Mouse (Mus musculus): ENCODE measurements around the gene Mip. TPM values are rescaled to one million over a fixed set of nuclear protein-coding genes. Genes with fewer than 3 reads are reported as not detected.
"Not testable (repeated sequence)": the region's sequence is repeated elsewhere in the genome, so short reads cannot be mapped to it uniquely, and the experiment has no call there.

The Mip gene
- polyA plus RNA-seq, 1 experiment from 2014 or later: not detected

- no peak overlapping the region for H3K9ac ChIP-seq (replicated peaks; ENCODE audit: low read depth, low read length)
- no peak for ATAC-seq (ENCODE audit: low read depth)
- peaks cover 12% of the 10 kb centered on the region for H3K27me3 ChIP-seq (ENCODE audit: control insufficient read depth, insufficient read depth, low read length)
- H3K36me3 ChIP-seq (ENCODE audit: control insufficient read depth, insufficient read depth, low read length): no peaks in the 10 kb centered on the region
- H3K4me3 ChIP-seq (ENCODE audit: low read depth, low read length): no peak overlapping the region
- no peak overlapping the region for H3K4me2 ChIP-seq (ENCODE audit: low read depth, low read length)
- 0 out of 2 replicates have a peak, but pooled peaks cover 4% of the 10 kb centered on the region for H3K4me1 ChIP-seq (ENCODE audit: control insufficient read depth, insufficient read depth, low read length)
- no peak overlapping the region for H3K27ac ChIP-seq (ENCODE audit: low read depth, low read length)
- 88% methylated on average over 2 of the region's 2 CpGs for WGBS
- H3K9me3 ChIP-seq (ENCODE audit: control insufficient read depth, low read length): no peaks in the 10 kb centered on the region
These were observed 34.2 kb upstream of the Mip start for GRCm38 (mm10) chr10:128191472-128191871.

DNA sequence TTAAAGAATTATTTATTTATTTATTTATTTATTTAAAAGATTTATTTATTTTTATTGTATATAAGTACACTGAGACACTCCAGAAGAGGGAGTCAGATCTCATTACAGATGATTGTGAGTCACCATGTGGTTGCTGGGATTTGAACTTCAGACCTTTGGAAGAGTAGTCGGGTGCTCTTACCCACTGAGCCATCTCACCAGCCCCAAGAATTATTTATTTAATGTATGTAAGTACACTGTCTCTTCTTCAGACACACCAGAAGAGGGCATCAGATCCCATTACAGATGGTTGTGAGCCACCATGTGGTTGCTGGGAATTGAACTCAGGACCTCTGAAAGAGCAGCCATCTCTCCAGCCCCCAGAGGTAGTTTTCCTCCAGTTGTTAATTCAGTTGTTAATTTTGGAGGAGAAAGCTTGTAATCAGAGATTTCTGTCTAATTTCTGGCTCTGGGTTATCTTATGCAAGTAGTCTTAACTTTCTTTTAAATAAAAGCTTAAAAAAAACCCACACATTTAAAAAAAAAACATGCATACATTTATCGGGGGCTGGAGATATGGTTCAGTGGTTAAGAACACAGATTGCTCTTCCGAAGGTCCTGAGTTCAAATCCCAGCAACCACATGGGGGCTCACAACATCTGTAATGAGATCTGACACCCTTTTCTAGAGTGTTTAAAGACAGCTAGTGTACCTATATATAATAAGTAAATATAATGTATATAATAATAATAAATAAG is 33.4 kb upstream of the Mip start:
- H3K4me3 ChIP-seq (ENCODE audit: low read depth, low read length): not testable (repeated sequence)

DNA sequence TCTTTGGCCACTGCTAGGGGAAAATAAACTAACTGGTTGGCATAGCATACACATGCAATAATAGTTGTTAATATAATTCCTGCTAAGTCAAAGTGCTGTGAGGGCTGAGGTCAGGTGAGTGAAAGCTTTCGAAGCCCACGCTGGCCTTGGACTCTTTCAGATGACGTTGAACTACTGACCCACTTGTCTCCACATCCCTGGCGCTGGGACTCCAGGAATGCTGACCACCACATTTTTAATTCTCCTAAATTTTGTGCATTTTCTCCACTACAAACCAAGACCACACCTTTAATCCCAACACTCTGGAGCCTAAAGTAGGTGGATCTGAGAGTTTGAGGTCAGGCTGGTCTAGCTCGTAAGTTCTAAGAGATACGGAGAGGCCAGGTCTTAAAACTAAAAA is 32.5 kb upstream of the Mip start:
- H3K4me1 ChIP-seq (ENCODE audit: control insufficient read depth, insufficient read depth, low read length): 0 out of 2 replicates have a peak, but pooled peaks cover 4% of the 10 kb centered on the region
- H3K36me3 ChIP-seq (ENCODE audit: control insufficient read depth, insufficient read depth, low read length): no peaks in the 10 kb centered on the region
- no peaks in the 10 kb centered on the region for H3K9me3 ChIP-seq (ENCODE audit: control insufficient read depth, low read length)
- no peak for ATAC-seq (ENCODE audit: low read depth)
- no peak overlapping the region for H3K9ac ChIP-seq (replicated peaks; ENCODE audit: low read depth, low read length)
- H3K27me3 ChIP-seq (ENCODE audit: control insufficient read depth, insufficient read depth, low read length): peaks cover 12% of the 10 kb centered on the region
- no peak overlapping the region for H3K4me2 ChIP-seq (ENCODE audit: low read depth, low read length)
- no peak overlapping the region for H3K4me3 ChIP-seq (ENCODE audit: low read depth, low read length)
- 95% methylated on average over 6 of the region's 6 CpGs for WGBS
- H3K27ac ChIP-seq (ENCODE audit: low read depth, low read length): no peak overlapping the region

More for the DNA sequence above, 33.4 kb upstream of the Mip start:
- 93% methylated on average over 3 of the region's 3 CpGs for WGBS
- not testable (repeated sequence) for H3K4me1 ChIP-seq (ENCODE audit: control insufficient read depth, insufficient read depth, low read length); H3K4me2 ChIP-seq (ENCODE audit: low read depth, low read length); H3K9me3 ChIP-seq (ENCODE audit: control insufficient read depth, low read length); ATAC-seq (ENCODE audit: low read depth); H3K27ac ChIP-seq (ENCODE audit: low read depth, low read length); H3K36me3 ChIP-seq (ENCODE audit: control insufficient read depth, insufficient read depth, low read length); H3K9ac ChIP-seq (replicated peaks; ENCODE audit: low read depth, low read length)
- peaks cover 12% of the 10 kb centered on the region for H3K27me3 ChIP-seq (ENCODE audit: control insufficient read depth, insufficient read depth, low read length)

- H3K4me1 ChIP-seq (ENCODE audit: control insufficient read depth, insufficient read depth, low read length): 0 out of 2 replicates have a peak, but pooled peaks cover 4% of the 10 kb centered on the region
- H3K4me2 ChIP-seq (ENCODE audit: low read depth, low read length): peak within 1 kb of the TSS; percentile 96
- ATAC-seq (ENCODE audit: low read depth): peak; percentile 96
- no peaks in the 10 kb centered on the region for H3K9me3 ChIP-seq (ENCODE audit: control insufficient read depth, low read length)
- H3K27me3 ChIP-seq (ENCODE audit: control insufficient read depth, insufficient read depth, low read length): peaks cover 12% of the 10 kb centered on the region
- under 1% methylated on average over 42 of the region's 46 CpGs for WGBS
- no peaks in the 10 kb centered on the region for H3K36me3 ChIP-seq (ENCODE audit: control insufficient read depth, insufficient read depth, low read length)
- peak within 1 kb of the TSS; percentile 28; the same call in 1 of the 2 replicates for H3K27ac ChIP-seq (ENCODE audit: low read depth, low read length)
- H3K4me3 ChIP-seq (ENCODE audit: low read depth, low read length): peak within 1 kb of the TSS; percentile 67
- H3K9ac ChIP-seq (replicated peaks; ENCODE audit: low read depth, low read length): peak within 1 kb of the TSS; percentile 76
These were observed 31.6 kb upstream of the Mip start, which contains the start of gene Gls2 for GRCm38 (mm10) chr10:128194024-128194550. TSS of gene Gls2 (plus strand) at chr10:128194457.

DNA sequence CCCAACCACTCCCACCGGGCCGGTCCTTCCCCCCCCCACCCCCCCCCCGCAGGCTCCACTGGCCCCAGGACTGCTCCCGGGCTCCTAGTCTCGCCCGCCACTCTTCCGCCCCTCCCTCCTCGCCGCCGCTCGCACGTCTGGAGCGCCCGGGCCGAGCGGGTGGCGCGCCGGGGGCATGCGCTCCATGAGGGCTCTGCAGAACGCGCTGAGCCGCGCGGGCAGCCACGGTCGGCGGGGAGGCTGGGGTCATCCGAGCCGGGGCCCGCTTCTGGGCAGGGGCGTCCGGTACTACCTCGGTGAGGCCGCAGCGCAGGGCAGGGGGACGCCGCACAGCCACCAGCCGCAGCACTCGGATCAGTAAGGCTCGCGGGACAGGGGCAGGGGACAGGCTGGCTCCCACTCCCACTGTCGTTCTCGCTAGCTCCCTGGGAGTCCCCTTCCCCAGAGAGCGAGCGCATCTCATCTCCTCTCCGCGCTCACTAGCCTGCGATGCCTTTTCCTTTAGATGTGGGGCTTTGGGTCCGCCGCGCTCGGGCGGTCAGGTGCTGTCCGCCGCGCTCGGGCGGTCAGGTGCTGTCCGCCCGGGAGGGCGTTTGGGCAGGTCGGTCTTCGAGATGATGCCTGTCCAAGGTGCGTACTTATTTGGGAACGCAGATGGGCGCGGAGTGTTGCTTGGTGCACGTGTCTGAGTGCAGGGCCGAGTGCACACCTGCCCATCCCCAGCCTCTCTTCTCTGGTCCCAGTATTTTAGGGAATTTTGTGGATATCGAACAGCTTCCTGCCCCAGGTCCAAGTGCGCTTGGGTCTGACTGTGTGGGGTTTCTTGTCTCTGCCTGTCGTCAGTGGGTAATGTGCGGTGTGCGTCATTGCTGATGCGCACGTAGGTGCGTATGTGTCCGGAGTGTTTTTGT is 30.8 kb upstream of the Mip start:
- H3K4me1 ChIP-seq (ENCODE audit: control insufficient read depth, insufficient read depth, low read length): 0 out of 2 replicates have a peak, but pooled peaks cover 4% of the 10 kb centered on the region
- no peaks in the 10 kb centered on the region for H3K9me3 ChIP-seq (ENCODE audit: control insufficient read depth, low read length)
- peak overlapping the region; percentile 96 for H3K4me2 ChIP-seq (ENCODE audit: low read depth, low read length)
- no peaks in the 10 kb centered on the region for H3K36me3 ChIP-seq (ENCODE audit: control insufficient read depth, insufficient read depth, low read length)
- WGBS: under 1% methylated on average over 71 of the region's 79 CpGs
- H3K27ac ChIP-seq (ENCODE audit: low read depth, low read length): peak overlapping the region; percentile 28; the same call in 1 of the 2 replicates
- peaks cover 12% of the 10 kb centered on the region for H3K27me3 ChIP-seq (ENCODE audit: control insufficient read depth, insufficient read depth, low read length)
- H3K4me3 ChIP-seq (ENCODE audit: low read depth, low read length): peak overlapping the region; percentile 67
- peak overlapping the region; percentile 76 for H3K9ac ChIP-seq (replicated peaks; ENCODE audit: low read depth, low read length)
- peak; percentile 93 for ATAC-seq (ENCODE audit: low read depth)

DNA sequence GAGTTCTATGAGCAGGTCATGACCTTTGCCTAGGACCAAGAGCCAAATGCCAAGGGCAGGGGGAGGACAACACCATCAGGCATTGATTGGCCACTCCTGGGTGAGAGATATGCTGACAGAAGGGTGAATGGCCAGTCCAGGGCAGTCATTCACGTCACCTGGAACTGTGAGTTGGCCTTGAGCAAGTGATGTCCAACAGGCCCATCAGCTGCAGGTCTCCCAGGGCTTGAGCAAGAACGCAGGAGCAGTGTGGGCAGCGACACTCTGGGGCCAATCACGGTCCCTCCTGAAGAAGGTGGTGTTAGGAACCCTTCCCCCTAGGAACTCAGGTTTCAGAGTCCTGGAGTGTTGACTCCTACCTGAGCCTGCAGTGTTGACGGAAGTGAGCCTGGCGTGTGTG is 23.8 kb upstream of the Mip start:
- H3K9me3 ChIP-seq (ENCODE audit: control insufficient read depth, low read length): no peaks in the 10 kb centered on the region
- no peak overlapping the region for H3K4me2 ChIP-seq (ENCODE audit: low read depth, low read length)
- 80% methylated on average over 6 of the region's 6 CpGs for WGBS
- H3K4me3 ChIP-seq (ENCODE audit: low read depth, low read length): no peak overlapping the region
- no peak overlapping the region for H3K9ac ChIP-seq (replicated peaks; ENCODE audit: low read depth, low read length)
- no peaks in the 10 kb centered on the region for H3K27me3 ChIP-seq (ENCODE audit: control insufficient read depth, insufficient read depth, low read length)
- no peak overlapping the region for H3K27ac ChIP-seq (ENCODE audit: low read depth, low read length)
- ATAC-seq (ENCODE audit: low read depth): no peak
- H3K36me3 ChIP-seq (ENCODE audit: control insufficient read depth, insufficient read depth, low read length): no peaks in the 10 kb centered on the region
- H3K4me1 ChIP-seq (ENCODE audit: control insufficient read depth, insufficient read depth, low read length): no peaks in the 10 kb centered on the region

DNA sequence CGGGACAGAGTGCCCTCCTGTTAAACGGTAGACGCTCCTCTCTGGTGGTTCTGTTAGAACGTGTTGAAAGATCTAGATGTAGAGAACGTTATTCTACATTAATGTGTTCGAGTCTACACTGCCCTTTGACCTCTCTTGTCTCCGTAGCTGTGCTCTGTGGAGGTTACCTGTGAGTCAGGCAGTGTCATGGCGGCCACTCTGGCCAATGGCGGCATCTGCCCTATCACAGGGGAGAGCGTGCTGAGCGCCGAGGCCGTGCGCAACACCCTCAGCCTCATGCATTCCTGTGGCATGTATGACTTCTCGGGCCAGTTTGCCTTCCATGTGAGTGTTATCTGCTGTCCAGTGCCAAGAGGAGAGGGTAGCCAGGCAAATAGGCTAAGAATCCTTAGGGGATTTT is 20.7 kb upstream of the Mip start:
- H3K9me3 ChIP-seq (ENCODE audit: control insufficient read depth, low read length): no peaks in the 10 kb centered on the region
- H3K4me1 ChIP-seq (ENCODE audit: control insufficient read depth, insufficient read depth, low read length): no peaks in the 10 kb centered on the region
- 92% methylated on average over 15 of the region's 15 CpGs for WGBS
- H3K27me3 ChIP-seq (ENCODE audit: control insufficient read depth, insufficient read depth, low read length): no peaks in the 10 kb centered on the region
- no peaks in the 10 kb centered on the region for H3K36me3 ChIP-seq (ENCODE audit: control insufficient read depth, insufficient read depth, low read length)
- no peak for ATAC-seq (ENCODE audit: low read depth)
- H3K4me2 ChIP-seq (ENCODE audit: low read depth, low read length): no peak overlapping the region
- H3K9ac ChIP-seq (replicated peaks; ENCODE audit: low read depth, low read length): no peak overlapping the region
- H3K27ac ChIP-seq (ENCODE audit: low read depth, low read length): no peak overlapping the region
- H3K4me3 ChIP-seq (ENCODE audit: low read depth, low read length): no peak overlapping the region

DNA sequence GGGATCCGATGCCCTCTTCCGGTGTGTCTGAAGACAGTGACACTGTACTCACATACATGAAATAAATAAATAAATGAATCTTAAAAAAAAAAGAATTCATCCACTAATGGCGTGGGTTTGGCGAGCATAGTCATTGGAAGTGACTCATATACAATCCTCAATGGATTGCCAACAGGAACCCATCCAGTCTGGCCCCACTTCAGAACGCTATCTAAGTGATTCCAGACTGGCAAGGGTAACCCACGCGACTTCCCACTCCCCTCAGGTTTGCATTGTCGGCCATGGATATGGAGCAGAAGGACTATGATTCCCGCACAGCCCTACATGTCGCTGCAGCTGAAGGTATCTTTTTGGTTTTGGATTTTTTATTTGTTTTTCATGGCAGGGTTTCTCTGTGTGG is 17.3 kb upstream of the Mip start:
- H3K36me3 ChIP-seq (ENCODE audit: control insufficient read depth, insufficient read depth, low read length): no peaks in the 10 kb centered on the region
- 96% methylated on average over 10 of the region's 10 CpGs for WGBS
- ATAC-seq (ENCODE audit: low read depth): no peak

More for the DNA sequence above, 17.3 kb upstream of the Mip start:
- Histone ChIP-seq H3K4me1 (ENCODE audit: control insufficient read depth, insufficient read depth, low read length) (peaks cover 12% of the 10 kb centered on the region; the same call in 1 of the 2 replicates), H3K9ac (replicated peaks; ENCODE audit: low read depth, low read length) (no peak overlapping the region), H3K4me3 (ENCODE audit: low read depth, low read length) (no peak overlapping the region), H3K9me3 (ENCODE audit: control insufficient read depth, low read length) (no peaks in the 10 kb centered on the region), H3K4me2 (ENCODE audit: low read depth, low read length) (no peak overlapping the region), H3K27me3 (ENCODE audit: control insufficient read depth, insufficient read depth, low read length) (no peaks in the 10 kb centered on the region), H3K27ac (ENCODE audit: low read depth, low read length) (no peak overlapping the region)
